Mouse (Mus musculus): ENCODE results near the gene Pparg.

Pparg gene

DNA sequence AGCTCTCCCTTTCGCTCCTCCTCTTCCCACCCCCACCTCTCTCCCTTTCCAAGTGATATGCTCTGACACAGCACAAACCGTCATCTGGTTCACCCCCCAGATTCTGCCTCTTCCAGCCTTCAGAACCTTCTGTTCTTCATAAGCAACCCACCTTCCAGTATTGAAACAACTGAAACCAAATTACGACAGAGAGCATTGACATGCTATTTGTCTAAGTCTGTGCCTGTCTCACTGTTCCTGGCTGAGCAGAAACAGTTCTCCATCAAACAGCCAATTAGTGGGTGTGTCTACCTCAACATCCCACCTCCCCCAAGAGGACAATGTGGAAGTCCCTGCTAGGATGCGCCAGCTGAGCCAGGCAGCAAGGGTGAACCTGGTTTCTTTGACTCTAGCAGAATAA lies 157.2 kb downstream of the Pparg start:
- no peak for DNase-seq

GRCm38 (mm10) chr6:115518352-115518751 lies 157.6 kb downstream of the Pparg start:
- no peak for DNase-seq

GRCm38 (mm10) chr6:115519275-115519699 lies 158.5 kb downstream of the Pparg start:
- peak; percentile 29 to 44 for DNase-seq

- no peak for DNase-seq
These were observed 161.2 kb downstream of the Pparg start for GRCm38 (mm10) chr6:115521923-115522322.

DNA sequence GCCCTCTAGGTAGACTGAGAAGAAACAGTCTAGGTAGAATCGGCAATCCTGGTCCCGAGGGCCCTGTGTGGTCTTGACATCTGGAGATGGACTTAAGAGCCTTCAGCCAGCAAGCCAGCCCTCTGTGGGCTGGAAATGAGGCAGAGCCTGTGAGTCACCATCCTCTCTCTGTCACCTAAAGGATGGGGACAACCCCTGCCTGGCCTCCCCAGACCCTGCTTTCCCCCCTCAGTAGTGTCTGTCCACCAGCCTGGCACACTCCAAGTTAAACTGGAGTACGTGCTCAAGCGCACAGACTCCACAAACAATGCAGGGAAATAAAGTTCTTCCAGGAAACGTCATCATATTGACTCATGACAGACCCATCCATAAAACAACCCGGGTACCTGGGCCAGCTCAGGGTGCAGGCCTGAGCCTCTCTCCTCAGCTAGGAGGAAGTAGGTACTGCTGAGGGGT lies 162.0 kb downstream of the Pparg start:
- no peak for DNase-seq

DNA sequence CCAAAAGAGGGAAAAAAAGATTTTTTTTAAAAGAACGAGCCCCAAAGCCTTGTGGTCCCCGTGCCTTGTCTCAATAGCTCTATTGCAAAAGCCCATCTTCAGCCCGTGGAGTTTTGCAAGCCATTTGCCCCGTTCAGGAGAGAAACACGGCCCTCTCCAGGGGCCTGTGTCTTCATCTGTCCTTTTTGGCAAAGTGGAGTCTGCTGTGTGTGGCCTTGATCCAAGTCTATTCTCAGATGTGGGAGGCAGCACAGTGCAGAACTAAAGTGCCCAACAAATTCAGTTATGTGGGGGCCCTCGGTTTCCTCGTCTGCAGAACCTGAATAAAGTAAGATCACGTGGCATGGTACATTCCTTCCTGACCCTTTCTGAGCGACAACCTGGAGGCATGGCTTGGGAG lies 162.4 kb downstream of the Pparg start:
- no peak for DNase-seq

DNA sequence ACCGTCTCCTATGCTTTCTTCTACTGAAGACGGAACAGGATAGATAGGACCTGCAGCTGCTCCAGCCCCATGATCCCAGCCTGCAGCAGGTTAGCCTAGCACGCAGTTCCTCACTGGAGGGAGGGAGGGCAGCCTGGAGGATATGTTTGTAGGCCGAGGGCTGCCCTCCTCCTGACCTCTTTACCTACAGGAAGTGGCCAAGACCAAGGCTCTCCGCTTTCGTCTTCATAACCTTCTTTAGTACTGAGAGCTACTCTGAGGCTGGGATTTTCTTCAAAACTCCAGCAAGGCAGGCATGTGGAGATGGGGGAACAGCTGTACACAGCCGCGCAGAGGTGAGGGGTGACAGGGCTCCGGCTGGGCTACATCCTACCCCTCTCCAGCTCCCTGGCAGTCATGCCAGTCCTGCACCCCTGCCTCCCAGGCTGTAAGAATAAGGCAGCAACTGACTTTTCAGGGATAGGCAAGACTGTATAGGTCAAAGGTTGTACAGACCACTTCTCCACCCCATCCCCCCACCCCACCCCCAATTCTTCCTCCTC lies 163.8 kb downstream of the Pparg start:
- no peak for DNase-seq

DNA sequence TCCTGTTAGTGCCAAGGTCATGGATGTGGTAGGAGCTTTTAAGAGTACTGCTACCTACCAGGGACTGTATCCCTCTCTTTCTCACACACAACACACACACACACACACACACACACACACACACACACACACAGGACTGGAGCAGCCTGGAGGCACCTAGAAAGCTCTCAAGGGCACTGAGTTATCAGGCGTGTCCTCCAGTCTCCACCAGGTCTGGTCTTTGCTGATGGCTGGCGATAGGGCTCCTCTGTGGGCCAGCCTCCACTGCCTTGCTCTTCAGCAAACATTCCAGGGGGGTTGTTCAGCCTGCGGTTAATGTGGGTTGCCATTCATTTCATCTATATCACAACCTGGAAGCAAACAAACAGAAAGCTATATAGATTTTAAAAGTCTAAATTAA lies 166.7 kb downstream of the Pparg start:
- DNase-seq = no peak

DNA sequence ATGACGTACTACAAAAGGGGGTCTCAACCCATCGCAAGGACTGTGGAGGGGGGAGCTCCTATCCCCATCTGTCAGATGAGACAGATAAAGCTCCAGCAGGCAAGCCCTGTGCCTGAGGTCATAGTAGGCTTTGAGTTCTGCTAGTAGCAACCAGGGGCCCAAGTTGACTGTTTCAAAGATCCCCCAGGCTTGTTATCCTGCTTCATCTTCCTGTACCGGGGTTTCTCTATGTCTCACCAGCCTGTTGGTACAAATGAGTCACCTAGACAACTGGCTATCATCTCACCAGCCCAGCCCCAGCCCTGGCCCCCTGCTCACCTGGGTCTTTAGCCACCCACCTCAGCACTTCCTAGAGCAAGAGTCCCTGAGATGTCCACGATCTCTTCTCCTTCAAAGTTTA lies 167.6 kb downstream of the Pparg start:
- no peak for DNase-seq

GRCm38 (mm10) chr6:115534617-115535016 lies 173.9 kb downstream of the Pparg start:
- DNase-seq = no peak

DNA sequence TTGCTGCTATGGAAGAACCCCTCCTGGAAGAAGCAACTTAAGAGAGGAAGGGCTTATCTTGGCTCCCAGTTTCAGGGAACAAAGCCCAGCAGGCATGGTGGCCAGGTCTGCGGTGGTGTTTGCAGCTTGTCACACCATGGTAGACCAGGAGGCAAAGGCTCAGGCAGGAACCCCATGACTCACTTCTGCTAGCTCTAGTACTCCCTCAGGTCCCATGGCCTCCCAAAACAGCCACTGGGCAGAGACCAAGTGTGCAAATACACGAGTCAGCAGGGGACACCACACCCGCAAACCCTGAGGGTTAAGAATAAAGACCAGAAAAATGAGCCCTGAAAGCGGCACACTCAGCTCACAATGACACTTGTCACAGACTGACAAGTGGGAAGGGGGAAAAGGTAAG lies 175.4 kb downstream of the Pparg start:
- DNase-seq = no peak

DNA sequence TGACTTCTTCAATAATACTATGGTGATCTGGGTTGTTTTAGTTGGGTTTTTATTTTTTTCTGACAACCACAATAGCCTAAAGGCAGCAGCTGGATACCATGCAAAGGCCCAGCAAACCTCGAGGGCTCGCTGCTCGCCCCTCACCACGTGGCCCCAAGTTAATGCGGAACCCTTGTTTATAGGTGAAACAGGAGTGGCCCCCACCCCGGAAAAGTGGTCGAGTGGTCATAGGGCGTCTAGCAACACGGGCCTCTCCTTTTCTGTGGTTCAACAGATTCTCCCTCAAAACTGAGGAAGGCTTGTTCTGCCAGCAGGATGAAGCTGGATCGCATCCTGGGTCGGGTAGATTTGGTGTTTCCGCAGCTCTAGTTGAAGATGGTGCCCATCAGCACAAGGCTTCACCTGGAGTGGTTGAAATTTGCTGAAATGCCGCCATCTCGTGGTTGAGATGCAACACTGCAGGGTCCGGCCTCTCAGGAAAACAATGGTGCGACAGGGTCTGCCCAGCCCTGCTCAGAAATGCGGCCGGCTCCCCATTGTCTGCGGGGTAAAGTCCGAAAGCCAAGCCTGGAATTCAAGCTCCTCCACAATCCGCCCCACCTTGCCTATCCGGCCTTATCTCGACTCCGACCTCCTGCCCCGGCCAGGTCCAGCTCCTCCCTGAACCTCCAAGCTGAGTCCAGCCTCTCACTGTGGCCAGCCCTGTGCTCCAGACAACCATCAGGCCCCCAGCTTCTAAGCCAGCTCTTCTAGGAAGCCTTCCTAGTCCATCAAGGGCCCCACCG lies 178.1 kb downstream of the Pparg start:
- peak; percentile 77 to 81 for DNase-seq
